Comparison of ENCODE assay signal across 25 mouse cellular contexts in genomic region chr11:32190119-32190518, GRCm38 (mm10). TPM values are rescaled to one million over a fixed set of nuclear protein-coding genes. Genes with fewer than 3 reads are reported as not detected.
DNase-seq lines count a peak whose midpoint lies in the region; ATAC-seq and TF ChIP-seq lines count a peak whose summit lies in the region.
"Had no signal": no experiment of that assay in that cellular context is flagged by ENCODE, and none has a peak within 500 bp of the region (broad histone marks: within the 10 kb centered on the region; RNA-seq: fewer than 3 reads in every experiment).

No protein-coding gene starts in this region.

- no peak for TF ChIP-seq EP300 in heart, adult 2 months (IDR thresholded peaks at IDR 0.05; ENCODE audit: insufficient read depth, low read depth, low read length)

- intact Hi-C loops in heart, adult 2 months (cut with DNase I): no loop called here

- H3K4me1 ChIP-seq in heart, embryonic 12.5 days (replicated peaks): peaks cover 10% of the 10 kb centered on the region
- no peaks in the 10 kb centered on the region for H3K4me1 ChIP-seq in heart, adult 2 months (ENCODE audit: control insufficient read depth, insufficient read depth, low read length)
- H3K4me1 ChIP-seq in lung, adult 2 months (ENCODE audit: control insufficient read depth, insufficient read depth, low read length): no peaks in the 10 kb centered on the region
- H3K4me1 ChIP-seq: embryonic facial prominence, embryonic 12.5 days had no signal

- no peak overlapping the region for H3K4me2 ChIP-seq in heart, embryonic 12.5 days
- H3K4me2 ChIP-seq: embryonic facial prominence, embryonic 12.5 days; hindbrain, embryonic 14.5 days had no signal

- no peaks in the 10 kb centered on the region for H3K79me2 ChIP-seq in heart, adult 2 months (replicated peaks; ENCODE audit: control insufficient read depth, insufficient read depth, low read length)

- WGBS in heart, embryonic 12.5 days: 86% methylated on average over 9 of the region's 9 CpGs
- 71% methylated on average over 9 of the region's 9 CpGs for WGBS in heart, adult 2 months
- 77% methylated on average over 9 of the region's 9 CpGs for WGBS in lung, adult 2 months

- no peaks in the 10 kb centered on the region for H3K36me3 ChIP-seq in heart, embryonic 12.5 days
- no peaks in the 10 kb centered on the region for H3K36me3 ChIP-seq in heart, adult 2 months (ENCODE audit: control insufficient read depth, insufficient read depth, low read length)
- H3K36me3 ChIP-seq: embryonic facial prominence, embryonic 12.5 days had no signal

- peaks cover 18% of the 10 kb centered on the region for H3K27me3 ChIP-seq in heart, embryonic 12.5 days (replicated peaks)
- H3K27me3 ChIP-seq in heart, adult 2 months (ENCODE audit: control insufficient read depth, insufficient read depth, low read length): no peaks in the 10 kb centered on the region
- H3K27me3 ChIP-seq: embryonic facial prominence, embryonic 12.5 days had no signal

- no peak overlapping the region for H3K27ac ChIP-seq in heart, embryonic 12.5 days (ENCODE audit: poor library complexity, severe bottlenecking)
- no peak overlapping the region for H3K27ac ChIP-seq in heart, adult 2 months
- H3K27ac ChIP-seq: embryonic facial prominence, embryonic 12.5 days; hindbrain, embryonic 14.5 days; layer of hippocampus, adult 2 months had no signal

- no peak for TF ChIP-seq CTCF in heart, adult 2 months (IDR thresholded peaks at IDR 0.05)
- TF ChIP-seq CTCF in lung, adult 2 months (IDR thresholded peaks at IDR 0.05; ENCODE audit: insufficient read depth, low read length): no peak

- peak overlapping the region; percentile 22; the same call in 1 of the 2 replicates for H3K9ac ChIP-seq in heart, embryonic 12.5 days
- H3K9ac ChIP-seq in heart, adult 2 months (ENCODE audit: low read depth, low read length): no peak overlapping the region
- H3K9ac ChIP-seq: embryonic facial prominence, embryonic 12.5 days; hindbrain, embryonic 14.5 days had no signal

- TF ChIP-seq POLR2A in heart, adult 2 months (IDR thresholded peaks at IDR 0.05; ENCODE audit: insufficient read depth, low read depth, low read length): no peak
- no peak for TF ChIP-seq POLR2A in lung, adult 2 months (IDR thresholded peaks at IDR 0.05; ENCODE audit: borderline replicate concordance, extremely low read depth, low read depth, low read length)

- no peak overlapping the region for H3K4me3 ChIP-seq in heart, embryonic 12.5 days
- no peak overlapping the region for H3K4me3 ChIP-seq in heart, adult 2 months
- H3K4me3 ChIP-seq in lung, adult 2 months (replicated peaks; ENCODE audit: extremely low read depth, low read depth, low read length): no peak overlapping the region
- H3K4me3 ChIP-seq: embryonic facial prominence, embryonic 12.5 days; erythroblast, embryonic 14.5 days; layer of hippocampus, adult 2 months had no signal

- no peaks in the 10 kb centered on the region for H3K9me3 ChIP-seq in heart, embryonic 12.5 days (replicated peaks)
- H3K9me3 ChIP-seq: embryonic facial prominence, embryonic 12.5 days had no signal

- no peak for ATAC-seq in heart, embryonic 12.5 days (ENCODE audit: insufficient number of reproducible peaks, low FRiP score)
- ATAC-seq: forebrain, embryonic 14.5 days had no signal

- no peak for DNase-seq in heart, adult 2 months
- DNase-seq in kidney, postnatal 14 days: peak; percentile 64
- no peak for DNase-seq in kidney, adult 8-10 months
- DNase-seq in lung, postnatal 10 days: peak; percentile 73
- no peak for DNase-seq in lung, adult 2 months
- peak; percentile 21 for DNase-seq in lung, postnatal 14 days
- DNase-seq: adrenal gland, adult 2 months; gastrocnemius, postnatal 14 days; kidney, adult 18-20 months; layer of hippocampus, postnatal 36 days; liver; right cerebral cortex, postnatal 14 days; spleen, adult 18-20 months; thymus, postnatal 36 days had no signal

RNA-seq across cellular contexts. Expression of gene Il9r, which starts 10.0 kb away (rescaled TPM):
- 0.18 TPM in 1 of 2 replicates, not detected in the other for polyA plus RNA-seq in heart, embryonic 12.5 days (2016; fragmentation: Nextera tagmentation; extraction: Ambion mirVana)
- total RNA-seq in heart, adult 2 months (2021): not detected
- 0.03 and 0.37 TPM in 2 replicates for polyA plus RNA-seq in heart, adult 2 months (2012; rRNA removed)
- 1.4 and 2.3 TPM in 2 replicates for polyA plus RNA-seq in lung, adult 2 months (2012; rRNA removed)
- total RNA-seq: layer of hippocampus, adult 2 months; layer of hippocampus, postnatal 36 days; left cerebral cortex, postnatal 25 days had no signal
- polyA plus RNA-seq: adrenal gland, adult 2 months; C2C12; cerebellum, adult 2 months; embryonic facial prominence, embryonic 12.5 days; erythroblast, embryonic 14.5 days; forebrain, embryonic 14.5 days; hindbrain, embryonic 14.5 days; liver, embryonic 16.5 days; neural tube, embryonic 14.5 days had no signal

RNA-seq across cellular contexts. Expression of gene Snrnp25, which starts 15.1 kb away (rescaled TPM):
- polyA plus RNA-seq in heart, embryonic 12.5 days (2016; fragmentation: Nextera tagmentation; extraction: Ambion mirVana): 44.4 and 45.6 TPM in 2 replicates
- 10 to 100 TPM; 10.0 to 13.3 TPM for total RNA-seq in heart, adult 2 months (2021)
- 11.8 and 13.8 TPM in 2 replicates for polyA plus RNA-seq in heart, adult 2 months (2012; rRNA removed)
- 12.5 and 16.5 TPM in 2 replicates for polyA plus RNA-seq in lung, adult 2 months (2012; rRNA removed)

RNA-seq across cellular contexts. Expression of gene Rhbdf1, which starts 32.0 kb away (rescaled TPM):
- 42.5 and 47.7 TPM in 2 replicates for polyA plus RNA-seq in heart, embryonic 12.5 days (2016; fragmentation: Nextera tagmentation; extraction: Ambion mirVana)
- total RNA-seq in heart, adult 2 months (2021): 10 to 100 TPM; 22.8 to 23.9 TPM
- 70.3 and 92.8 TPM in 2 replicates for polyA plus RNA-seq in heart, adult 2 months (2012; rRNA removed)
- 183 and 195 TPM in 2 replicates for polyA plus RNA-seq in lung, adult 2 months (2012; rRNA removed)

RNA-seq across cellular contexts. Expression of gene Mpg, which starts 36.2 kb away (rescaled TPM):
- 17.8 and 19.1 TPM in 2 replicates for polyA plus RNA-seq in heart, embryonic 12.5 days (2016; fragmentation: Nextera tagmentation; extraction: Ambion mirVana)
- total RNA-seq in heart, adult 2 months (2021): 1 to 10 TPM; 5.1 to 6.2 TPM
- 5.2 and 6.0 TPM in 2 replicates for polyA plus RNA-seq in heart, adult 2 months (2012; rRNA removed)
- 9.8 and 12.4 TPM in 2 replicates for polyA plus RNA-seq in lung, adult 2 months (2012; rRNA removed)

Comparison
In these comparisons a context has a peak if more than half of its experiments do, and no peak if none do; other contexts are left out.
1. DNase-seq: peak in kidney, postnatal 14 days (single experiment), lung, postnatal 10 days (single experiment) and lung, postnatal 14 days (single experiment); none in heart, adult 2 months (0 of 2), kidney, adult 8-10 months (0 of 2) and lung, adult 2 months (single experiment).